Mouse (Mus musculus): ENCODE data around the gene Tmem252. TPM values are rescaled to one million over a fixed set of nuclear protein-coding genes. Genes with fewer than 3 reads are reported as not detected.

Tmem252 gene
- not detected in 2 replicates for polyA plus RNA-seq (2012; ENCODE audit: insufficient read depth, insufficient read length, low replicate concordance, missing spikeins)

DNA sequence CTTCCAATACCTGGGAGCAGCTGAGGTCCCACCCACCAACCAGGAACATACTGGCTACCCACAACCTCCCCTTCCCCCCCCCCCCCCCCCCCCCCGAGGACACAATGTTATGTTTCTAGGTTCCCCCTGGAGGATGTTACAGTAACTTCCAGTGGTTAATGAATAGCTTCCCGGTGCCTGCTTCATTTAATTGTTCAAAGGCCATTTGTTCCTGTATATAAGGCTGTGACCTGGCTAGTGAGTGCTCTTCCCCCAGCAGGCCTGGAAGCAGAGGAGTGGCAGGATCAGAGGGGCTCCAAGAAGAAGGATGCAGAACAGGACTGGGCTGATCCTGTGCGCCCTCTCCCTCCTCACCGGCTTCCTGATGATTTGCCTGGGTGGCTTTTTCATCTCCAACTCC lies at the start of gene Tmem252:
Gene Tmem252, plus strand, starts transcription at position 247 of the 400 bp plus-strand sequence.
- TF ChIP-seq CTCF (IDR thresholded peaks at IDR 0.05; ENCODE audit: insufficient read depth, low read depth, low read length) (no peak), POLR2A (IDR thresholded peaks at IDR 0.05; ENCODE audit: insufficient read depth, low read depth, low read length) (no peak)
- 52% methylated on average over 4 of the region's 4 CpGs for WGBS
- no peak within 1 kb of the TSS for H3K4me3 ChIP-seq (ENCODE audit: insufficient read depth, low read depth, low read length)
- no peak within 1 kb of the TSS for H3K27ac ChIP-seq (ENCODE audit: insufficient read depth, low read depth, low read length)
- peaks cover 6% of the 10 kb centered on the region for H3K4me1 ChIP-seq (ENCODE audit: control insufficient read depth, insufficient read depth, low read length)

DNA sequence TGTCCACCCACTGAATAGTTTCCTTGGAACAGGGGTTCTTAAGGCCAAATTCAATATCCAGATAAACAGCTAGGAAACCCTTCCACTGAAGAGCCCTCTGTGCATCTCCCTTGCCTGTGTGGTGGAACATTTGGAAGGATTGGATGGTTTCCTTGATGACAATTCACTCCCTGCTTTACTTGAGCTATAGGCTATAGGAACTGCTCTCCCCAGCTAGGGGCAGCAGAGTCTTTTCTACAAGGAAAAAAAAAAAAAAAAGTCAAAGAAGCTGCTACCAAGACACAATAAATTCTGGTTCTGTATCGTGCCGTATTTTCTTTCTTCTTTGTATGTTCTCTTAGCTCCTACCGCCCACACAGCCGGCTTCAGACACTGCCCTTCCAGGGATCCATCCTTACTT lies 45.8 kb upstream of the Tmem252 start:
- Histone ChIP-seq H3K4me1 (ENCODE audit: control insufficient read depth, insufficient read depth, low read length) (no peaks in the 10 kb centered on the region), H3K27ac (ENCODE audit: insufficient read depth, low read depth, low read length) (no peak overlapping the region), H3K4me3 (ENCODE audit: insufficient read depth, low read depth, low read length) (no peak overlapping the region)
- TF ChIP-seq POLR2A (IDR thresholded peaks at IDR 0.05; ENCODE audit: insufficient read depth, low read depth, low read length) = no peak
- TF ChIP-seq CTCF (IDR thresholded peaks at IDR 0.05; ENCODE audit: insufficient read depth, low read depth, low read length) = no peak
- WGBS = 77% methylated on average over 4 of the region's 4 CpGs

- TF ChIP-seq POLR2A (IDR thresholded peaks at IDR 0.05; ENCODE audit: insufficient read depth, low read depth, low read length) (no peak), CTCF (IDR thresholded peaks at IDR 0.05; ENCODE audit: insufficient read depth, low read depth, low read length) (no peak)
- WGBS = 90% methylated on average over 3 of the region's 3 CpGs
- H3K4me1 ChIP-seq (ENCODE audit: control insufficient read depth, insufficient read depth, low read length) = no peaks in the 10 kb centered on the region
- no peak overlapping the region for H3K27ac ChIP-seq (ENCODE audit: insufficient read depth, low read depth, low read length)
- no peak overlapping the region for H3K4me3 ChIP-seq (ENCODE audit: insufficient read depth, low read depth, low read length)
Measured at GRCm38 (mm10) chr19:24633008-24633407, 40.8 kb upstream of the Tmem252 start.

GRCm38 (mm10) chr19:24634602-24635001 lies 39.2 kb upstream of the Tmem252 start:
- 6% methylated on average over 7 of the region's 7 CpGs for WGBS
- Histone ChIP-seq H3K27ac (ENCODE audit: insufficient read depth, low read depth, low read length) (no peak overlapping the region), H3K4me1 (ENCODE audit: control insufficient read depth, insufficient read depth, low read length) (no peaks in the 10 kb centered on the region), H3K4me3 (ENCODE audit: insufficient read depth, low read depth, low read length) (no peak overlapping the region)
- no peak for TF ChIP-seq POLR2A (IDR thresholded peaks at IDR 0.05; ENCODE audit: insufficient read depth, low read depth, low read length)
- TF ChIP-seq CTCF (IDR thresholded peaks at IDR 0.05; ENCODE audit: insufficient read depth, low read depth, low read length) = peak; percentile 83

DNA sequence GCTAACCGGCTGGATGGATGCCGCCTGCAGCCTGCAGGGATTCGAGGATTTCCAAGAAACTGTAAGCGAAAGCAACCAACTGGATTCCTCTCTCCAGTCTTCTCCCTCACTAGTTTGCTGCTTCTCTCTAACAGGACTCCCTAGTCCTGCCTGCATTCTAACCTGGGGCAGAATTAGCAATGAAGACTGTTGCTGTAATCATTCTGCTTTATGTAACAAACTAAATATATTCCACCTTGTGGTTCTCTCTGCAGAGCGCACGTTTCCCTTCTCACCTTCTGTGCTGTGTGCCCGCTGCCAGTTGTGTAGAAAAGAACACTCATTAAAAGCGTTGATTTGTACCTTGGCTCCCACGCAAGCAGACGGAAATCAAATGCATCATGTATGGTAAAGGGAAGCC lies 37.2 kb upstream of the Tmem252 start:
- 83% methylated on average over 10 of the region's 10 CpGs for WGBS

GRCm38 (mm10) chr19:24637988-24638387 lies 35.8 kb upstream of the Tmem252 start:
- WGBS = 97% methylated on average over 6 of the region's 6 CpGs
- H3K4me3 ChIP-seq (ENCODE audit: insufficient read depth, low read depth, low read length) = no peak overlapping the region
- no peaks in the 10 kb centered on the region for H3K4me1 ChIP-seq (ENCODE audit: control insufficient read depth, insufficient read depth, low read length)
- no peak for TF ChIP-seq CTCF (IDR thresholded peaks at IDR 0.05; ENCODE audit: insufficient read depth, low read depth, low read length)
- no peak for TF ChIP-seq POLR2A (IDR thresholded peaks at IDR 0.05; ENCODE audit: insufficient read depth, low read depth, low read length)
- H3K27ac ChIP-seq (ENCODE audit: insufficient read depth, low read depth, low read length) = no peak overlapping the region

More for the DNA sequence above, 37.2 kb upstream of the Tmem252 start:
- no peak overlapping the region for H3K27ac ChIP-seq (ENCODE audit: insufficient read depth, low read depth, low read length)
- no peak overlapping the region for H3K4me3 ChIP-seq (ENCODE audit: insufficient read depth, low read depth, low read length)
- TF ChIP-seq CTCF (IDR thresholded peaks at IDR 0.05; ENCODE audit: insufficient read depth, low read depth, low read length) = no peak
- no peak for TF ChIP-seq POLR2A (IDR thresholded peaks at IDR 0.05; ENCODE audit: insufficient read depth, low read depth, low read length)
- H3K4me1 ChIP-seq (ENCODE audit: control insufficient read depth, insufficient read depth, low read length) = no peaks in the 10 kb centered on the region

- 91% methylated on average over 6 of the region's 6 CpGs for WGBS
- Histone ChIP-seq H3K4me1 (ENCODE audit: control insufficient read depth, insufficient read depth, low read length) (no peaks in the 10 kb centered on the region), H3K27ac (ENCODE audit: insufficient read depth, low read depth, low read length) (no peak overlapping the region), H3K4me3 (ENCODE audit: insufficient read depth, low read depth, low read length) (no peak overlapping the region)
- no peak for TF ChIP-seq CTCF (IDR thresholded peaks at IDR 0.05; ENCODE audit: insufficient read depth, low read depth, low read length)
- no peak for TF ChIP-seq POLR2A (IDR thresholded peaks at IDR 0.05; ENCODE audit: insufficient read depth, low read depth, low read length)
Measured at GRCm38 (mm10) chr19:24640982-24641381, 32.8 kb upstream of the Tmem252 start.

GRCm38 (mm10) chr19:24644971-24645370 lies 28.8 kb upstream of the Tmem252 start:
- no peak for TF ChIP-seq POLR2A (IDR thresholded peaks at IDR 0.05; ENCODE audit: insufficient read depth, low read depth, low read length)
- TF ChIP-seq CTCF (IDR thresholded peaks at IDR 0.05; ENCODE audit: insufficient read depth, low read depth, low read length) = no peak
- H3K27ac ChIP-seq (ENCODE audit: insufficient read depth, low read depth, low read length) = no peak overlapping the region
- H3K4me3 ChIP-seq (ENCODE audit: insufficient read depth, low read depth, low read length) = no peak overlapping the region
- no peaks in the 10 kb centered on the region for H3K4me1 ChIP-seq (ENCODE audit: control insufficient read depth, insufficient read depth, low read length)
- WGBS = 85% methylated on average over 10 of the region's 10 CpGs

- Histone ChIP-seq H3K4me3 (ENCODE audit: insufficient read depth, low read depth, low read length) (no peak overlapping the region), H3K4me1 (ENCODE audit: control insufficient read depth, insufficient read depth, low read length) (no peaks in the 10 kb centered on the region), H3K27ac (ENCODE audit: insufficient read depth, low read depth, low read length) (no peak overlapping the region)
- no peak for TF ChIP-seq POLR2A (IDR thresholded peaks at IDR 0.05; ENCODE audit: insufficient read depth, low read depth, low read length)
- no peak for TF ChIP-seq CTCF (IDR thresholded peaks at IDR 0.05; ENCODE audit: insufficient read depth, low read depth, low read length)
- WGBS = 81% methylated on average over 8 of the region's 8 CpGs
Measured at GRCm38 (mm10) chr19:24646162-24646829, 27.5 kb upstream of the Tmem252 start.

All from olfactory bulb, adult 2 months (tissue).